Mouse (Mus musculus) retina, postnatal 1 day (tissue): Measurements from ENCODE around the gene Syngap1.
A peak's percentile ranks its signal among the peaks of the same experiment; 100 is the strongest.
"Not testable (repeated sequence)": the region's sequence is repeated elsewhere in the genome, so short reads cannot be mapped to it uniquely, and the experiment has no call there.

Experiments
- DNase-seq: peaks from one replicate; pipeline ENCODE4 v3.0.0-alpha.2; 2012

Syngap1 gene

GRCm38 (mm10) chr17:26941031-26941789 lies at the start of gene Syngap1:
Gene Syngap1 (plus strand): TSS chr17:26941253.
- DNase-seq: peak; percentile 68

DNA sequence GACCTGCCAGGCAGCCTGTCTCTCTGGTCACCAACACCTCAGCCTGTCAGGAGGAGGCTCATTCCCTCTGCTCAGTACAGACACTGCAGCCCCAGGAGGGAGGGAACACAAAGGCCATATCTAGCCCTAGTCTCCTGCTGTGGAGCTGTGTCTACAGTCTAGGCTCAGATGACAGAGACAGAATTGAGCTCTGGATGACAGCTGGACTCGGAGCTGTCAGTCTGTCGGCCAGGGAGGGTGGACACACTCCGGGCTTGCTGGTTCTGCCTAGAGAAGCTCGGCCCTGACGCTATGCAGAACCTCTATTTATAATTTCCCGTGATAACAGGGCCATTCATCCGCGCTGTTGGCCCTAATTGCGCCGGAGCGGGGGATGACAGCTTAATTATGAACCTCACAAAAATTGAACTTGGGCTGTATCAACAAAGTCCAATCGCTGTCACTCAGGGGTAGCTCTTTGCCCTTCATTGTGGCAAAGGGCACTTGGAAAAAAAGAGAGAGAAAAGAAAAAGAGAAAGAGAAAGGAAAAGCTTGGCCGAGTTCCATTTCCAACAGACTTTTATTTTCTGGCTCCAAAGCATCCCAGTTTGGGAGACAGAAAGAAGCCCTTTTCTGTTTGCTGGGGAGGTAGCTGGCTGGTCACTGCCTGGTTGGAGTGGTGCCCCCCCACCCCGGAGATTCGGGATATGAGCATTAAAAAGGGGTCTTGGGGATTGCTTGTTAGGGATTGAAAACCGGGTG lies 48.2 kb upstream of the Syngap1 start:
- peak; percentile 64 for DNase-seq

- DNase-seq: peak; percentile 21
These were observed 47.6 kb upstream of the Syngap1 start for GRCm38 (mm10) chr17:26893492-26893891.

GRCm38 (mm10) chr17:26894342-26894741 lies 46.7 kb upstream of the Syngap1 start:
- peak; percentile 27 for DNase-seq

DNA sequence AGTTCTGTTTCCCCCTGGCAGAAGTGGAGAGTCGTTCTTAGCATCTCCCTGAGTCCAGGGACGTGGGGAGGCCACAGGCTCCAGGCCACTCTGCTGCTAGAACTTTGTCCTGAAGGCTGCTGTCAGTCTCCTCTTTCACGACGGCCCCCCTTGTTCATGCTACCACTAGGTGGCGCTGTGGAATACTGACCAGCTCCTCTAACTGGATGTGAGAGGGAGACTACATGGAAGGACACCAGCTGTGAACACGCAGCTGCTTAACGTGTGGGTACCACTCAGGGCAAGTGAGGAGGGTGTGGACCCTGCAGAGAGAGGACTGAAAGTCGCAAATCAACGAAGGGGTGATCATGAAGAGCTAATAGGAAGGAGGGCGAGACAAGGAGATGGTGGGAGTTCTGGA lies 45.5 kb upstream of the Syngap1 start:
- peak; percentile 90 for DNase-seq

- DNase-seq: no peak
These were observed 40.1 kb upstream of the Syngap1 start for GRCm38 (mm10) chr17:26900916-26901315.

- DNase-seq: no peak
These were observed 36.7 kb upstream of the Syngap1 start for GRCm38 (mm10) chr17:26904320-26904719.

DNA sequence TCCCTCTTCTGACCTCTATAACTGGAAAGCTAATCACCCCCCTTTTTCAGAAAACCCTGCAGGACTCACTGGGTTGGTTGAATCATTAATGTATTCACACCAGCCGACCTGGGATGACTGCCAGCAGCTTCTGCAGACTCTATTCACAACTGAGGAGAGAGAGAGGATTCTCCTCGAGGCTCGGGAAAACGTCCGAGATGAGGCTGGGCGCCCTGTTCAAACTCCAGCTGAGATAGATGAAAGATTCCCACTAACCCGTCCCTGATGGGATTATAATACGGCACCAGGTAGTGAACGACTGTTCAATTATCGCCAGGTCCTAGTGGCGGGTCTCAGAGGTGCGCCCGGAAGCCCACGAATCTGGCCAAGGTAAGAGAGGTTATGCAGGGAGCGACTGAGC lies 33.5 kb upstream of the Syngap1 start:
- not testable (repeated sequence) for DNase-seq

DNA sequence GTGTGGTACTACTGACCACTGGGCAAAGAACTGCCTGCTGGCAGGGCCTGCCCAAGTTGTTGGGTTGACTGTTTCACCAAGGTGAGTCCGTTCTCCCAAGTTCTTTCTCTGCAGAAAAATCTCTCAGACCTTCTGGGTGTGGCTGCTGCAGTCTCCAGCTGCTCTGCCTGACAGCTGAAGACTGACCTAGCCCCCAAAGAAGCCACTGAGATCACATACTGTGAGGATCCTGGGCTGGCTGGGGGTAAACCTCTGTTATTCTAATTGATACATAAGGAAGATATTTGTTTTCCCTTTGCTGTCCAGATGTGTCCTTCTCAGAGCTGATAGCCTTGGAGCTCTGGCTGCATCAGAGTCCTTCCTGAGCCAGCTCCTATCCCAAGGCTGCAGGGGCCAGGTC lies 25.8 kb upstream of the Syngap1 start:
- no peak for DNase-seq

- peak; percentile 100 for DNase-seq
These were observed 24.2 kb upstream of the Syngap1 start, which contains the start of gene Kifc5b for GRCm38 (mm10) chr17:26916711-26917482. Gene Kifc5b (plus strand): TSS chr17:26917091.

DNA sequence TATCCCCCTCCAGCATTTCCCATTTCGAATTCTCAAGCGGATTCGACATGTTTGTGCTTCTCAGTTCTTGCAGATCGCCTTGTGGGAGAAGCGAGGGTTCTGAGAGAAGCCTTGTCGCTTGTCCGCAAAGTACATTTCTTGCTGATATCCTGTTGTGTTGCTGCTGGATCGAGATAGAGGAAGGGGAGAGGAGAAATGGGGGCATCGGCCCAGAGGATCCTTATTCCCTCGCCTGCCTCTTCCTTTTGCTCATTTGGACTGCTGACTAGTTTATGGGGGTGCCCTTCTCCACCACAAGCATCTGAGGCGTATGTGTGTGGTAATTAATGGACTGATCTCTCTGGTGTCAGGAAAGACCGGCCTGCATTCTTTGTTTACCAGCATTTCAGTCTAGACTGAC lies 23.5 kb upstream of the Syngap1 start:
- DNase-seq: not testable (repeated sequence)

- DNase-seq: no peak
These were observed 22.7 kb upstream of the Syngap1 start for GRCm38 (mm10) chr17:26918343-26918742.

DNA sequence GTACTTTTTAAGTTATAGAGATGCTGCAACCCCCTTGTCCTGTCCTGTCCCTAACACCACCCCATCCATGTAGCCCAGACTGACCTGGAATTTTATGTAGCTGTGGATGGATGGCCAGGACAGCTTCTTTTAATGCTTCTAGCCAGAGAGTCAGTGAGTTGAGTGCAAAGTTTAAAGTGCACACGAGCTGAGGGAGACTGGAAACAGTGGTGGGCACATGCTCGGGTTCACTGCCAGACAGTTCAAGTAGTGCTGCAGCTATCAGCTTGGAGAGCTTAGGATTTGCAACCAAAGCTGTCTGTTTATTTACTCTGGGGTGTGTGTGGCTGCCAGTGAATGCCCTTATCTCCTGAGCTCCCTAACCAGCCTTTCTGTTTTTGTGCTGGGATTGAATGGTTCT lies 21.5 kb upstream of the Syngap1 start:
- DNase-seq: not testable (repeated sequence)

- DNase-seq: not testable (repeated sequence)
These were observed 18.7 kb upstream of the Syngap1 start for GRCm38 (mm10) chr17:26922368-26922767.

DNA sequence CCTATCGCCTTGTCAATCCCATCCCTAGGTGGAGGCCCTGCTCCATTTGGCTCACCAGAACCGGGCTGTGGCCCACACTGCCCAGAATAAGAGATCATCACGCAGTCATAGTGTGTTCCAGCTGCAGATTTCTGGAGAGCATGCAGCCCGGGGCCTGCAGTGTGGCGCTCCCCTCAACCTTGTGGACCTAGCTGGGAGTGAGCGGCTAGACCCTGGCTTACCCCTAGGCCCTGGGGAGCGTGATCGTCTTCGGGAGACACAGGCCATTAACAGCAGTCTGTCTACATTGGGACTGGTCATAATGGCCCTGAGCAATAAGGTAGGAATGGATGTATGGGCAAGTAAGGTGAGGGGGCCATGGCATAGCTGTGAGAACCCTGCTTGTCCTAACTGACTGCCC lies 15.6 kb upstream of the Syngap1 start:
- DNase-seq: not testable (repeated sequence)

DNA sequence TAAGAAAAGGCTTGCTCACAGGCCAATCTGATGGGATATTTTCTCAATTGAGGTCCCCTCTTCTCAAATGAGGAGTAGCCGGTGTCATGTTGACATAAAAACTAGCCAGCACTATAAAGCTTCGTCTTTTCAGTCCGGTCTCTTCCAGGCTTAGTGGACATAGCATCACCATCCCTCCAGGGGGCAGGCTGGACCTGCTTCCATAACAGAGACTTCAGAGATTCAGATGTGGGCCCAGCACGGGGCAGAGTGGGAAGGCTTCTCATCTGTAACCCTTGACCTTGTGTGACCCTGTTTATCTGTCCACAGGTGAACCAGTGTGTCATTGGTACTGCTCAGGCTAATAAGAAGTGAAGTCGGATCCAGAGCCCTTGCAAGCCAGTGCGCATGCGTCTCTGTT lies 9.3 kb upstream of the Syngap1 start:
- DNase-seq: peak; percentile 68

DNA sequence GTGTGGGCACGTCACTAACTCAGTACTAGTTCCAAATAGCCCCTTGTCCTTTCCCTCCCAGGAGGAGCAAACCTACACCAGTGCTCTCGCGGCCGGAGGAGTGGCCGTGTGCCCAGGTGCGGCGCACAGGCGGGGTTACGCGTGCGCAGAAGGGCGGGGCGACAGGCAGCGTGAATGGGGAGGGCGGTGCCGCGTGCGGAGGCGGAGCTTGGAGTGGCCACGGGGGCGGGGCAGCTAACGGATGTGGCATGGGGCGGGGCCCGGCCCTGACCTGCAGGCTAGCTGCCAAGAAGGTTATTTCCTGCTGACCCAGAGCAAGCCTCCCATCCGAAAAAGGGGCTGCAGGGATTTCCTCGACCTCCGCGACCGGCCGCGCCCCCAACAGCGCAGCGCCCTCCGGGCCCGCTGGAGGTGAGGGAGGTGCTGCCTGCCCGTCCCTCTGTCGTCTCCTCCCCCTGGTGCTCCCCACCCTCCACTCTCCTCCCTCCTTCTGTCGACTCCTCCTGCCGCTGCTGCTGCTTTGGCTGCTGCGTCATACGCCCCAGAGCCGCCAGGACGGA lies 8.1 kb upstream of the Syngap1 start, which contains the start of gene Phf1:
Phf1 (plus strand) TSS at position 214 of the 560 bp plus-strand sequence.
- peak; percentile 93 for DNase-seq

GRCm38 (mm10) chr17:26933419-26933818 lies 7.6 kb upstream of the Syngap1 start:
- DNase-seq: no peak

- no peak for DNase-seq
These were observed 6.9 kb upstream of the Syngap1 start for GRCm38 (mm10) chr17:26933885-26934827.

DNA sequence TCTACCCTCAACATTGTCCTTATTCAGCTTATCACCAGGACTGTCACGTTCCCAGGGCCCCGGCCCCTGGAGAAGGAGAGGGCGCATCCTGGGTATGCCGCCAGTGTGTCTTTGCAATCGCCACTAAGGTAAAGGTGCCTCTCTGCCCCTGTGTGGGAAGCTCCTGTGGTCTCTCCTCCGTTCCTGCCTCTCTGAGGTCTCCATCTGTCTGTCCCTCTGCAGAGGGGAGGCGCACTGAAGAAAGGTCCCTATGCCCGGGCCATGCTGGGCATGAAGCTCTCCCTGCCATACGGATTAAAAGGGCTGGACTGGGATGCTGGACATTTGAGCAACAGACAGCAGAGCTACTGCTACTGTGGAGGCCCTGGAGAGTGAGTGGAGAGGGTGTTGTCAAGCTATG lies 6.0 kb upstream of the Syngap1 start:
- DNase-seq: no peak

- DNase-seq: no peak
These were observed 4.6 kb upstream of the Syngap1 start for GRCm38 (mm10) chr17:26936453-26936852.
